Comparison of ENCODE assay signal across 8 mouse cellular contexts in genomic region chr4:130102111-130102651, GRCm38 (mm10). TPM values are rescaled to one million over a fixed set of nuclear protein-coding genes. Genes with fewer than 3 reads are reported as not detected.
A peak's percentile ranks its signal among the peaks of the same experiment; 100 is the strongest.
DNase-seq lines count a peak whose midpoint lies in the region; ATAC-seq and TF ChIP-seq lines count a peak whose summit lies in the region.

Gene Pef1, plus strand, starts transcription at chr4:130102558.

- intact Hi-C loops in left cerebral cortex, adult 2 months (cut with DNase I): no loop called here
- intact Hi-C loops in left cerebral cortex, postnatal 14 days (cut with DNase I): no loop called here

- no peak within 1 kb of the TSS; the same call in 1 of the 2 replicates for H3K27ac ChIP-seq in left cerebral cortex, adult 2 months
- H3K27ac ChIP-seq in embryonic facial prominence, embryonic 10.5 days (replicated peaks): peak within 1 kb of the TSS; percentile 36; the same call in 1 of the 2 replicates
- no peak within 1 kb of the TSS for H3K27ac ChIP-seq in heart, embryonic 13.5 days (replicated peaks)

- H3K27me3 ChIP-seq in embryonic facial prominence, embryonic 10.5 days (replicated peaks; ENCODE audit: low read depth, poor library complexity, severe bottlenecking): peaks cover 14% of the 10 kb centered on the region
- H3K27me3 ChIP-seq in heart, embryonic 13.5 days (replicated peaks): peaks cover 26% of the 10 kb centered on the region; the same call in 1 of the 2 replicates

- no peaks in the 10 kb centered on the region for H3K36me3 ChIP-seq in embryonic facial prominence, embryonic 10.5 days (replicated peaks)
- H3K36me3 ChIP-seq in heart, embryonic 13.5 days: no peaks in the 10 kb centered on the region

- 8% methylated on average over 6 of the region's 6 CpGs for WGBS in embryonic facial prominence, embryonic 10.5 days
- 17% methylated on average over 6 of the region's 6 CpGs for WGBS in heart, embryonic 13.5 days

- no peak within 1 kb of the TSS for H3K9ac ChIP-seq in heart, embryonic 13.5 days

- no peaks in the 10 kb centered on the region for H3K9me3 ChIP-seq in embryonic facial prominence, embryonic 10.5 days
- peaks cover 4% of the 10 kb centered on the region for H3K9me3 ChIP-seq in heart, embryonic 13.5 days

- no peak for DNase-seq in left cerebral cortex, adult 2 months (ENCODE audit: extremely low spot score in 1 of 2, low spot score in 2 of 2)
- no peak for DNase-seq in left cerebral cortex, adult 9 months (ENCODE audit: low spot score in 2 of 2)
- DNase-seq in embryonic facial prominence, embryonic 10.5 days (ENCODE audit: low spot score): no peak
- no peak for DNase-seq in left cerebral cortex, postnatal 14 days (ENCODE audit: low spot score in 2 of 2)
- no peak for DNase-seq in spleen, adult 12 weeks (ENCODE audit: low spot score)
- DNase-seq in B cell, adult 2 months: no peak

- TF ChIP-seq CTCF in left cerebral cortex, adult 2 months (IDR thresholded peaks at IDR 0.05): no peak

- H3K4me1 ChIP-seq in embryonic facial prominence, embryonic 10.5 days: peaks cover 38% of the 10 kb centered on the region
- H3K4me1 ChIP-seq in heart, embryonic 13.5 days: peaks cover 18% of the 10 kb centered on the region

- no peak within 1 kb of the TSS for H3K4me3 ChIP-seq in left cerebral cortex, adult 2 months
- no peak within 1 kb of the TSS for H3K4me3 ChIP-seq in embryonic facial prominence, embryonic 10.5 days
- H3K4me3 ChIP-seq in heart, embryonic 13.5 days: no peak within 1 kb of the TSS

- no peak within 1 kb of the TSS for H3K4me2 ChIP-seq in heart, embryonic 13.5 days

- no peak for ATAC-seq in heart, embryonic 13.5 days (ENCODE audit: extremely low read depth, insufficient number of reproducible peaks, low FRiP score, low TSS enrichment)
- ATAC-seq in megakaryocyte progenitor cell, adult 5-6 weeks (replicated peaks; ENCODE audit: poor library complexity): peak; percentile 29; the same call in 1 of the 2 replicates

RNA-seq across cellular contexts. Expression of gene Pef1, which starts in this region (rescaled TPM):
- 10 to 100 TPM; 65.6 to 81.3 TPM for total RNA-seq in left cerebral cortex, adult 2 months (2021)
- 69.2 and 73.2 TPM in 2 replicates for polyA plus RNA-seq in embryonic facial prominence, embryonic 10.5 days (2016; fragmentation: Nextera tagmentation; extraction: Ambion mirVana)
- polyA plus RNA-seq in heart, embryonic 13.5 days (2015; fragmentation: Nextera tagmentation; extraction: Ambion mirVana): 53.6 and 57.9 TPM in 2 replicates
- 10 to 100 TPM; 47.6 to 49.2 TPM for total RNA-seq in left cerebral cortex, postnatal 14 days (2021)
- total RNA-seq in megakaryocyte progenitor cell, adult 5-6 weeks (2015): 39.4 and 51.8 TPM in 2 replicates
- 11.8 and 15.5 TPM in 2 replicates for total RNA-seq in megakaryocyte progenitor cell, adult 5-6 weeks (2017)
